19 mouse cellular contexts compared by ENCODE assay signal in genomic region chr9:107599433-107599832, GRCm38 (mm10). TPM values are rescaled to one million over a fixed set of nuclear protein-coding genes. Genes with fewer than 3 reads are reported as not detected.
A peak's percentile ranks its signal among the peaks of the same experiment; 100 is the strongest.
DNase-seq lines count a peak whose midpoint lies in the region; TF ChIP-seq lines count a peak whose summit lies in the region.
"Had no signal": no experiment of that assay in that cellular context is flagged by ENCODE, and none has a peak within 500 bp of the region (broad histone marks: within the 10 kb centered on the region; RNA-seq: fewer than 3 reads in every experiment).

No protein-coding gene starts in this region.

- peak; percentile 30 for DNase-seq in cerebellum, adult 9-11 months
- DNase-seq in cerebellum, postnatal 14 days: no peak
- DNase-seq in kidney, adult 2 months: peak; percentile 44
- no peak for DNase-seq in kidney, postnatal 14 days
- peak; percentile 51 for DNase-seq in ES-CJ7 (ENCODE audit: low read depth, low spot score)
- DNase-seq in lung, postnatal 25 days (ENCODE audit: low spot score): no peak
- DNase-seq in layer of hippocampus, adult 2 months (ENCODE audit: low spot score in 2 of 2): no peak
- DNase-seq: adrenal gland, postnatal 14 days; B cell, adult 2 months; gastrocnemius, postnatal 36 days; heart, adult 11 months had no signal

- no peaks in the 10 kb centered on the region for H3K27me3 ChIP-seq in kidney, adult 2 months (replicated peaks; ENCODE audit: control insufficient read depth, insufficient read depth, low read length)
- H3K27me3 ChIP-seq: forebrain, embryonic 13.5 days had no signal

- H3K27ac ChIP-seq in kidney, adult 2 months (ENCODE audit: insufficient read depth, low read depth, low read length): no peak overlapping the region
- no peak overlapping the region; the same call in 1 of the 2 replicates for H3K27ac ChIP-seq in layer of hippocampus, adult 2 months
- H3K27ac ChIP-seq: embryonic facial prominence, embryonic 10.5 days; forebrain, embryonic 13.5 days; heart, embryonic 15.5 days; hindbrain, embryonic 13.5 days; hindbrain, postnatal 0 days had no signal

- H3K4me3 ChIP-seq in kidney, adult 2 months (ENCODE audit: insufficient read depth, low read depth, low read length): peak overlapping the region; percentile 3; the same call in 1 of the 2 replicates
- H3K4me3 ChIP-seq in layer of hippocampus, adult 2 months: no peak overlapping the region; the same call in 1 of the 2 replicates
- H3K4me3 ChIP-seq: forebrain, embryonic 13.5 days; heart, embryonic 15.5 days; hindbrain, embryonic 13.5 days had no signal

- no peak for TF ChIP-seq CTCF in kidney, adult 2 months (conservative IDR thresholded peaks at IDR 0.05; ENCODE audit: insufficient read depth, insufficient read length, low read depth, low read length)
- no peak for TF ChIP-seq CTCF in layer of hippocampus, adult 2 months (conservative IDR thresholded peaks at IDR 0.05)

- H3K4me1 ChIP-seq in kidney, adult 2 months (ENCODE audit: control insufficient read depth, insufficient read depth, low read length): peaks cover 29% of the 10 kb centered on the region

- H3K36me3 ChIP-seq in kidney, adult 2 months (ENCODE audit: control insufficient read depth, insufficient read depth, low read length): no peaks in the 10 kb centered on the region
- H3K36me3 ChIP-seq: heart, embryonic 15.5 days; hindbrain, embryonic 13.5 days had no signal

- WGBS in kidney, adult 2 months: 68% methylated on average over 9 of the region's 9 CpGs

- no peak for TF ChIP-seq POLR2A in kidney, adult 2 months (IDR thresholded peaks at IDR 0.05; ENCODE audit: low read depth, low read length)

RNA-seq across cellular contexts. Expression of gene Sema3b, which starts 9.6 kb away (rescaled TPM):
- polyA plus RNA-seq in kidney, adult 2 months (2012; rRNA removed): 63.3 and 78.8 TPM in 2 replicates
- total RNA-seq in layer of hippocampus, adult 2 months (2021): 1 to 10 TPM; 1.9 to 2.2 TPM
- total RNA-seq: hematopoietic stem cell, adult 5-6 weeks had no signal
- polyA plus RNA-seq: CD4-positive, CD25-positive, alpha-beta regulatory T cell, adult 4 months; G1E had no signal

RNA-seq across cellular contexts. Expression of gene Ifrd2, which starts 12.0 kb away (rescaled TPM):
- polyA plus RNA-seq in kidney, adult 2 months (2012; rRNA removed): 50.5 and 57.8 TPM in 2 replicates
- 10 to 100 TPM; 13.7 to 15.2 TPM for total RNA-seq in layer of hippocampus, adult 2 months (2021)

RNA-seq across cellular contexts. Expression of gene Hyal3, which starts 18.8 kb away (rescaled TPM):
- 1.6 and 2.1 TPM in 2 replicates for polyA plus RNA-seq in kidney, adult 2 months (2012; rRNA removed)
- total RNA-seq in layer of hippocampus, adult 2 months (2021): 1 to 10 TPM; 2.0 to 2.1 TPM

RNA-seq across cellular contexts. Expression of gene Naa80, which starts 20.7 kb away (rescaled TPM):
- polyA plus RNA-seq in kidney, adult 2 months (2012; rRNA removed): 43.0 and 62.8 TPM in 2 replicates
- 10 to 100 TPM; 10.9 to 12.6 TPM for total RNA-seq in layer of hippocampus, adult 2 months (2021)

RNA-seq across cellular contexts. Expression of gene Hyal1, which starts 22.7 kb away (rescaled TPM):
- 8.1 and 9.4 TPM in 2 replicates for polyA plus RNA-seq in kidney, adult 2 months (2012; rRNA removed)
- total RNA-seq in layer of hippocampus, adult 2 months (2021): 1 to 10 TPM; 6.9 to 7.6 TPM

Comparison
In these comparisons a context has a peak if more than half of its experiments do, and no peak if none do; other contexts are left out.
1. DNase-seq: peak in cerebellum, adult 9-11 months (single experiment), kidney, adult 2 months (single experiment) and ES-CJ7 (single experiment); none in cerebellum, postnatal 14 days (0 of 2), kidney, postnatal 14 days (single experiment), lung, postnatal 25 days (single experiment) and layer of hippocampus, adult 2 months (0 of 2).